Mouse (Mus musculus) layer of hippocampus, postnatal 25 days (tissue): ENCODE measurements around the gene Gm4131. TPM values are rescaled to one million over a fixed set of nuclear protein-coding genes. Genes with fewer than 3 reads are reported as not detected.

Experiments used
- DNase-seq, 2 experiments: peaks; one replicate each; pipeline ENCODE4 v3.0.0; 2022; ENCODE audit warnings: mixed read lengths in 2 of 2, low spot score in 1 of 2; ENCODE audit errors: extremely low spot score in 1 of 2
- total RNA-seq, 2 experiments: library from RNA; stranded (reverse); gene quantifications; 2 replicates each; pipeline ENCODE4 v1.2.3; 2021

The Gm4131 gene
- total RNA-seq, 2 experiments from 2014 or later = not detected

DNA sequence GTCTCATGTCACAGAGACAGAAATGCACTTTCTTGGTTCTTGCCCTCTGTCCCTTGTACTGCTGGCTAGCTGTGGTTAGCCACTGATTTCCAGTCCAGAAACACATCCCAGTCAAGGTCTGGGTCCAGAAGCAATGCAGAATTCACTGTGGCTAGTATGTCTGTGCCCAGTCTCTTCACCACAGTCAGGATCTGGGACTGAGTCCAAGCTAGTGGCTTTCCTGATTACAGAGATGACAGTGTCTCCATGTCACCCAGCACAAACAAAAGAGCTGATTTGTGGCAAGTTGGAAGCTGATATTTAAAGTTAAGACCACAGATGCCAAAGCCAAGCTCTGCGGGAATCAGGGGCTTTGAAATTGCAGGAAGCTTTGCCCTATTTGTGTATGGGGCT, 150.0 kb downstream of the Gm4131 start:
- DNase-seq = no peak

DNA sequence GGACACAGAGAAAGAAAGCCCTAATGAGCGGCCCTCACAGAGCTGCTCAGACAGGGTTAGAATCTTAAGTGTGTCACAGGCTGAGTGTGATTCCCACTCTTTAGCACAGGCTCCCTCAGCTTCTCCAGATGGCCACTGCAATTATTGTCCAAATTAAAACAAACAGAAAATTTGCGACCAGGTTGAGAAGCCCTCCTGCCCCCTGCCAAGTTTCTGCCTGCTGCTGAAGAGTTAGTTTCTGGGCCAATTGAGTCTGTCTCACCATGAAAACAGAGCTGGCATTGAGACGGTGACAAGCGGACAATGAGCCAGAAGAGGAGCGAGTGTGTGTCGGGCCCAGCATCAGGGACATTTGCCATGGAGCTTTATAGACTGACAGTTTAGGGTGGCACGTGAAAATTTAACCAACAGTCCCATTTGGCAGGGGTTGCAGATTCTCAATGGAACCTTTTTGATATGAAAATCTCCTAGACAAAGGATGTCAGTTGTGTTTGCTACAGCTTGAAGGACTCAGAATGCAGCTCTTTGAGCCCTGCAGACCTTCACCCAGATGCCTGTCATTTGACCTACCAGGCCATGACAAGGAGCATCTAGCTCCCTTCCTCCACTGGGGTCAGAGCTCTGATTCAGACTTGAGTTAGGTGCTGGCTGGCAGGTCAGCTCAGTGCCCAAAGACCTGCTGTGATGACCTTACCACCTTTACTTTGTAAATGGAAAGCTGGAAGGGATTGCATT, 150.5 kb downstream of the Gm4131 start:
- DNase-seq = no peak

Other genes starting within 250 kb of the Gm4131 start
- under 1 TPM in 1 of 2 experiments, not detected in 1; 0.39 TPM for gene Gucy1b2, start 110.6 kb downstream of the Gm4131 start, total RNA-seq
- gene Fam124a, start 11.2 kb downstream of the Gm4131 start, total RNA-seq = 10 to 100 TPM; 11.0 to 15.8 TPM
- not detected for gene Serpine3, start 96.7 kb upstream of the Gm4131 start, total RNA-seq
- 10 to 100 TPM; 44.4 to 46.0 TPM for gene Ints6, start 194.2 kb upstream of the Gm4131 start, total RNA-seq